Mouse (Mus musculus) C2C12 (cell line): ENCODE results near the gene Fign.

Experiments used
- CEBPB ChIP-seq: IDR thresholded peaks from one replicate; pipeline ENCODE4 v1.6.1; 2011; ENCODE audit warnings: low read depth, mild to moderate bottlenecking, control low read depth, moderate library complexity
- CTCF ChIP-seq: IDR thresholded peaks from one replicate; pipeline ENCODE4 v1.5.1; 2011; ENCODE audit not compliant: control insufficient read depth, insufficient read depth, insufficient read length
- FOSL1 ChIP-seq: IDR thresholded peaks from one replicate; pipeline ENCODE4 v1.8.0; 2011; ENCODE audit warnings: mild to moderate bottlenecking, low read length; ENCODE audit not compliant: poor library complexity, insufficient read depth, severe bottlenecking
- MAX ChIP-seq: IDR thresholded peaks from one replicate; pipeline ENCODE4 v1.6.1; 2011; ENCODE audit warnings: mild to moderate bottlenecking, control low read depth
- MYOD1 ChIP-seq: IDR thresholded peaks from one replicate; pipeline ENCODE4 v1.6.1; 2011; ENCODE audit warnings: low read depth; ENCODE audit not compliant: control insufficient read depth, insufficient read length
- MYOG ChIP-seq: IDR thresholded peaks from one replicate; pipeline ENCODE4 v1.6.1; 2011; ENCODE audit not compliant: control insufficient read depth, insufficient read length; ENCODE audit errors: extremely low read depth
- USF1 ChIP-seq: IDR thresholded peaks from one replicate; pipeline ENCODE4 v1.6.1; 2011; ENCODE audit warnings: low read depth, mild to moderate bottlenecking, control low read depth, moderate library complexity

DNA sequence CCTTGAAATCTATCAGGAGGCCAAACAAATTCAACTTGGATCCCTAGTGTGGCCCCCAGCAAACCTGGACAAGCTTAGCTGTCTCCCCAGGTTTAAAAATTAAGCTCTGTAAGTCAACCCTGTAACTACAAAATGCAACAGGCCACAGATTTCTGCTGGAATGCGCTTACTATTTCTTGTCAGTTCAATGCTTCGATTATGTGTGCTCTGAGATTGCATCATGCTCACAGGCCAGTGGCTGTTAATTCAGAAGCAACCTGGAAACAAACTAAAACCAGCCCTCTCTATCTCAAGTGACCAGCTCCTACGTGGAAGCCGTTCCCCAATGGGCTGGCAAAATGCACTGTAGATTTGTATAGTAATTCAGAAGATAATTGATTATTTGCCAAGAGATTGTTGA, 71.9 kb downstream of the Fign start:
- TF ChIP-seq MYOG = no peak
- TF ChIP-seq CTCF = no peak
- no peak for TF ChIP-seq MYOD1
- no peak for TF ChIP-seq FOSL1
- no peak for TF ChIP-seq MAX
- no peak for TF ChIP-seq USF1
- no peak for TF ChIP-seq CEBPB
